Mouse (Mus musculus): ENCODE results near the gene Uckl1. TPM values are rescaled to one million over a fixed set of nuclear protein-coding genes. Genes with fewer than 3 reads are reported as not detected.
A peak's percentile ranks its signal among the peaks of the same experiment; 100 is the strongest.

Uckl1 gene
- 10 to 100 TPM; 55.1 to 86.5 TPM for total RNA-seq (2021)
- long read RNA-seq, experiment 1, partial matches to known transcripts = 4 of 68 reads
- long read RNA-seq, experiment 1, other reads (novel, unspliced or antisense) = 59 of 68 reads
- long read RNA-seq, experiment 2, partial matches to known transcripts = 3 of 46 reads
- long read RNA-seq, experiment 2, other reads (novel, unspliced or antisense) = 39 of 46 reads

GRCm38 (mm10) chr2:181584411-181584942, at the start of gene Uckl1:
Gene Uckl1, minus strand, starts transcription at chr2:181584892.
- DNase-seq = no peak

GRCm38 (mm10) chr2:181632624-181633023, 47.9 kb upstream of the Uckl1 start:
- DNase-seq = no peak

GRCm38 (mm10) chr2:181628471-181628870, 43.8 kb upstream of the Uckl1 start:
- no peak for DNase-seq

- peak; percentile 40 for DNase-seq
Observed at GRCm38 (mm10) chr2:181623401-181623800, 38.7 kb upstream of the Uckl1 start.

GRCm38 (mm10) chr2:181618761-181619495, 34.2 kb upstream of the Uckl1 start:
- DNase-seq = no peak

- DNase-seq = no peak
Observed at GRCm38 (mm10) chr2:181602367-181602766, 17.7 kb upstream of the Uckl1 start.

GRCm38 (mm10) chr2:181601751-181602145, 17.1 kb upstream of the Uckl1 start:
- DNase-seq = no peak

- peak; percentile 97 for DNase-seq
Observed at GRCm38 (mm10) chr2:181600828-181601750, 16.4 kb upstream of the Uckl1 start.

- DNase-seq = no peak
Observed at GRCm38 (mm10) chr2:181600226-181600758, 15.6 kb upstream of the Uckl1 start.

- peak; percentile 73 for DNase-seq
Observed at GRCm38 (mm10) chr2:181598454-181599351, 14.0 kb upstream of the Uckl1 start, which contains the start of gene Samd10. Gene Samd10, minus strand, starts transcription at chr2:181599212.

- DNase-seq = peak; percentile 53
Observed at GRCm38 (mm10) chr2:181597378-181598061, 12.8 kb upstream of the Uckl1 start.

GRCm38 (mm10) chr2:181596221-181596960, 11.7 kb upstream of the Uckl1 start:
- DNase-seq = no peak

GRCm38 (mm10) chr2:181594946-181595696, 10.4 kb upstream of the Uckl1 start:
- DNase-seq = peak; percentile 82

GRCm38 (mm10) chr2:181593937-181594336, 9.2 kb upstream of the Uckl1 start:
- DNase-seq = no peak

- DNase-seq = no peak
Observed at GRCm38 (mm10) chr2:181593042-181593421, 8.3 kb upstream of the Uckl1 start.

GRCm38 (mm10) chr2:181592231-181593041, 7.7 kb upstream of the Uckl1 start, which contains the start of gene Zfp512b:
Gene Zfp512b, minus strand, starts transcription at chr2:181592803.
- peak; percentile 87 for DNase-seq

- no peak for DNase-seq
Observed at GRCm38 (mm10) chr2:181591528-181592085, 6.9 kb upstream of the Uckl1 start, which contains the start of gene Prpf6. Gene Prpf6, plus strand, starts transcription at chr2:181591868.
